Mouse (Mus musculus): ENCODE data around the gene Ppp2r2d. TPM values are rescaled to one million over a fixed set of nuclear protein-coding genes. Genes with fewer than 3 reads are reported as not detected.

Ppp2r2d gene
- polyA plus RNA-seq (2016; fragmentation: Nextera tagmentation; extraction: Ambion mirVana), result 24.9 and 26.9 TPM in 2 replicates

- Histone ChIP-seq H3K4me2 (peak within 1 kb of the TSS; percentile 91), H3K27me3 (replicated peaks) (no peaks in the 10 kb centered on the region), H3K9me3 (replicated peaks) (no peaks in the 10 kb centered on the region), H3K4me1 (peaks cover 58% of the 10 kb centered on the region), H3K9ac (peak within 1 kb of the TSS; percentile 96), H3K4me3 (peak within 1 kb of the TSS; percentile 99), H3K36me3 (peaks cover 24% of the 10 kb centered on the region), H3K27ac (peak within 1 kb of the TSS; percentile 92)
- under 1% methylated on average over 51 of the region's 51 CpGs for WGBS (ENCODE audit: insufficient replicate concordance)
- ATAC-seq, result peak; percentile 94
These were observed at the start of gene Ppp2r2d, which contains the start of gene Mapk1ip1 for GRCm38 (mm10) chr7:138845544-138846391. Ppp2r2d (plus strand) TSS chr7:138846079. Mapk1ip1 (minus strand) TSS chr7:138846273.

DNA sequence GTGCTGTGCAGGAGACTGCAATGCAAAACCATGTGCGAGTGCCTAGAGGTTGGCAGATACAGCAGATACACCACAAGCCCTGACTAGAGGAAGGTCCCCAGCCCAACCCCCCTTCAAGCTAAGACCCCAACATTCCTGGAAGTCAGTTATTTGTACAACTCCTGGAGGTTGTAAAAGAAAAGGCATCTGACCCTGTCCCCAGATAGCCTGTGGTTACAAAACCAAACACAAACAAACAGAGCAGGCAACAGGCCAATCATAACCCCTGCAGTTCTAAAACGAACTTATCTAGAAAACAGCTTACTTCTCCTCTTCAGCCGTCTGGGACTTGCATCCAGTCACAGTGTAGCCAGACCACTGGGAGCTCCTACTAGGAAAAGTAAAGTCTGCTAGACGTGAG lies 42.5 kb upstream of the Ppp2r2d start:
- Histone ChIP-seq H3K4me2 (no peak overlapping the region), H3K27ac (no peak overlapping the region), H3K9ac (no peak overlapping the region), H3K4me3 (no peak overlapping the region), H3K36me3 (no peaks in the 10 kb centered on the region), H3K4me1 (no peaks in the 10 kb centered on the region), H3K27me3 (replicated peaks) (no peaks in the 10 kb centered on the region), H3K9me3 (replicated peaks) (0 out of 2 replicates have a peak, but pooled peaks cover 9% of the 10 kb centered on the region)
- WGBS (ENCODE audit: insufficient replicate concordance), result 20% methylated on average over 4 of the region's 4 CpGs
- no peak for ATAC-seq

- H3K4me1 ChIP-seq, result no peaks in the 10 kb centered on the region
- H3K4me3 ChIP-seq, result no peak overlapping the region
- H3K27ac ChIP-seq, result no peak overlapping the region
- no peak for ATAC-seq
- 0 out of 2 replicates have a peak, but pooled peaks cover 9% of the 10 kb centered on the region for H3K9me3 ChIP-seq (replicated peaks)
- H3K36me3 ChIP-seq, result no peaks in the 10 kb centered on the region
- no peaks in the 10 kb centered on the region for H3K27me3 ChIP-seq (replicated peaks)
- H3K9ac ChIP-seq, result no peak overlapping the region
- 57% methylated on average over 3 of the region's 3 CpGs for WGBS (ENCODE audit: insufficient replicate concordance)
- no peak overlapping the region for H3K4me2 ChIP-seq
These were observed 38.7 kb upstream of the Ppp2r2d start for GRCm38 (mm10) chr7:138807146-138807545.

GRCm38 (mm10) chr7:138813213-138813875 lies 32.5 kb upstream of the Ppp2r2d start:
- Histone ChIP-seq H3K27ac (no peak overlapping the region), H3K27me3 (replicated peaks) (no peaks in the 10 kb centered on the region), H3K4me3 (no peak overlapping the region), H3K36me3 (no peaks in the 10 kb centered on the region), H3K9me3 (replicated peaks) (no peaks in the 10 kb centered on the region), H3K4me2 (no peak overlapping the region), H3K4me1 (no peaks in the 10 kb centered on the region), H3K9ac (no peak overlapping the region)
- no peak for ATAC-seq
- 74% methylated on average over 11 of the region's 11 CpGs for WGBS (ENCODE audit: insufficient replicate concordance)

GRCm38 (mm10) chr7:138818314-138818713 lies 27.6 kb upstream of the Ppp2r2d start:
- Histone ChIP-seq H3K9ac (no peak overlapping the region), H3K4me3 (no peak overlapping the region), H3K4me2 (no peak overlapping the region), H3K4me1 (no peaks in the 10 kb centered on the region), H3K36me3 (no peaks in the 10 kb centered on the region), H3K27ac (no peak overlapping the region), H3K9me3 (replicated peaks) (no peaks in the 10 kb centered on the region), H3K27me3 (replicated peaks) (no peaks in the 10 kb centered on the region)
- ATAC-seq, result no peak
- 49% methylated on average over 4 of the region's 4 CpGs for WGBS (ENCODE audit: insufficient replicate concordance)

GRCm38 (mm10) chr7:138824423-138824822 lies 21.5 kb upstream of the Ppp2r2d start:
- ATAC-seq, result no peak
- no peak overlapping the region for H3K9ac ChIP-seq
- 66% methylated on average over 6 of the region's 6 CpGs for WGBS (ENCODE audit: insufficient replicate concordance)

DNA sequence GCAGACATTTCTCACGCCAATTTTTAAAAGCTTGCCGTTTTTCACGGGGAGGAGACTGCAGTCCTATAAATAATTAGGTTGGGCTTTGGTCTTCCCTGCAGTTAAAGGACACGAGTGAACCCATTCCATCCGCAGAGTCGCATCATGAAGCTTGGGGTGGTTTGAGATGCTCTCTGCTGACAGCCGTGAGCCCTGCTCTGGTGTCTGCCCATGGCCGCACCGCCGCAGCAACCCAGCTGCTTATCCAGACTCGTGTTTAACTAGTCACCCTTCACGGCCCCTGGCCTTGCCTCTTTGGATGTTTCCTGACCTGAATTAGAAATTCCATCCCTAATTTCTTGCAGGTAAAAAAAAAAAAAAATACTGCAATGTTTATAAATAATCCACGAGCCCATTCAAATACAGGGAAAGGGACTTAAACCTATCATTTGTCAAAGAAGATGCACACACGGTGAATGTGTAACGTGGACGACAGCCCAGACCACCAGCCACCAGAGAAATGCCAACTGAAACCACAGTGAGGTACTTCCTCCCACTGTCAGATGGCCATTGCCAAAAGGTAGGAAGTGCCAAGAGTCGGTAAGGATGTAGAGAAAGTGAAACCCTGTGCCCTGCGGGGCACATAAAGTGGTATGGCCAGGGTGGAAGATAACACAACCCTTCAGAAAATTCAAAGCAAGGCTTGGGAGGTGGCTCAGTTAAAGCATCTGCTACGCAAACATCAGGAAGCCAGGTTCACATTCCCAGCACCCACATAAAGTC lies 20.7 kb upstream of the Ppp2r2d start:
- Histone ChIP-seq H3K27me3 (replicated peaks) (no peaks in the 10 kb centered on the region), H3K9me3 (replicated peaks) (no peaks in the 10 kb centered on the region), H3K4me1 (no peaks in the 10 kb centered on the region), H3K27ac (no peak overlapping the region), H3K36me3 (no peaks in the 10 kb centered on the region), H3K4me3 (no peak overlapping the region), H3K9ac (no peak overlapping the region), H3K4me2 (no peak overlapping the region)
- 69% methylated on average over 19 of the region's 19 CpGs for WGBS (ENCODE audit: insufficient replicate concordance)
- no peak for ATAC-seq

More at GRCm38 (mm10) chr7:138824423-138824822, 21.5 kb upstream of the Ppp2r2d start:
- H3K9me3 ChIP-seq (replicated peaks), result no peaks in the 10 kb centered on the region
- H3K4me3 ChIP-seq, result no peak overlapping the region
- H3K36me3 ChIP-seq, result no peaks in the 10 kb centered on the region
- H3K4me2 ChIP-seq, result no peak overlapping the region
- no peaks in the 10 kb centered on the region for H3K4me1 ChIP-seq
- H3K27ac ChIP-seq, result no peak overlapping the region
- no peaks in the 10 kb centered on the region for H3K27me3 ChIP-seq (replicated peaks)

DNA sequence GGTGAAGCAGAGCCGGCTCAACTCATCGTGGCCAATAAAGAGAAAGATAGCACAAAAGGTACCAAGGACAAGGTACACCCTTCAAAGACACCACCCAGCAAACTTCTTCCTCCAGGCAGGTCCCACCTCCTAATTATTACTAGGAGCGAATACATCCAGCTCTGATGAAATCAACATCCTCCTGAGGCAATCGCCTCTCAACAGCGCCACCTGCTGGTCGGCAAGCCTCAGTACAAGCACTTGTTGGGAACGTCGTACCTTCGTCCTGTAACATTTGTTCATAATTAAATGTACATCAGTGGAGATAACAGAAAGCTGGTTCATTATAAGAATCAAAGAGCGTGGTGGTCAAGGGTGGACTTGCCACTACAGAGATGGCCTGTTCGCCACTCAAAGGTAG lies 18.1 kb upstream of the Ppp2r2d start:
- 14% methylated on average over 11 of the region's 11 CpGs for WGBS (ENCODE audit: insufficient replicate concordance)

DNA sequence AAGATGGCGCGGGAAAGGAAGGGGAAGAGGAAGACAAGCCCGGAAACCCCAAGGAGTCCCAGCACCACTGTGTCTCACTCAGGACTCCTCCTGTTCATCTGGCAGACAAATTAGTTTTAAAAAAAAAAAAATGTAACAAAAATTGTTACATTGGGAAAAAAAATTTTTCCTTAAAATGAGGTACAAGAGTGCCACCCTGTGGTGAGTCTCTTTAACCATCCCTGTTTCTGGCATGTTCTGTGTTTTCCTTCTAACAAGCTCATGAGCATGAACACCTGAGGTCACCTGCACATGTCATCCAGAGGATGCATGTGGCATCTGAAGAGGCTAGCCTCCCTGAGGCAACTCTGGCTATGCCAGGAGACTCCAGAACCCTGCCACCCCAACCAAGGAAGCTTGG lies 10.9 kb upstream of the Ppp2r2d start:
- H3K9me3 ChIP-seq (replicated peaks), result no peaks in the 10 kb centered on the region
- no peak for ATAC-seq
- H3K4me1 ChIP-seq, result no peaks in the 10 kb centered on the region
- no peak overlapping the region for H3K9ac ChIP-seq
- H3K27ac ChIP-seq, result no peak overlapping the region
- WGBS (ENCODE audit: insufficient replicate concordance), result 89% methylated on average over 3 of the region's 3 CpGs
- no peak overlapping the region for H3K4me2 ChIP-seq
- H3K4me3 ChIP-seq, result no peak overlapping the region
- peaks cover 10% of the 10 kb centered on the region; the same call in 1 of the 2 replicates for H3K36me3 ChIP-seq
- no peaks in the 10 kb centered on the region for H3K27me3 ChIP-seq (replicated peaks)

More for the DNA sequence above, 18.1 kb upstream of the Ppp2r2d start:
- no peak overlapping the region for H3K4me2 ChIP-seq
- H3K36me3 ChIP-seq, result no peaks in the 10 kb centered on the region
- no peak overlapping the region for H3K9ac ChIP-seq
- H3K9me3 ChIP-seq (replicated peaks), result no peaks in the 10 kb centered on the region
- no peaks in the 10 kb centered on the region for H3K4me1 ChIP-seq
- no peaks in the 10 kb centered on the region for H3K27me3 ChIP-seq (replicated peaks)
- no peak for ATAC-seq
- no peak overlapping the region for H3K4me3 ChIP-seq
- no peak overlapping the region for H3K27ac ChIP-seq

- ATAC-seq, result no peak
- whole genome bisulfite sequencing (ENCODE audit: insufficient replicate concordance), result 50% methylated on average over 4 of the region's 4 CpGs
- no peak overlapping the region for H3K9ac ChIP-seq
These were observed 5.3 kb upstream of the Ppp2r2d start for GRCm38 (mm10) chr7:138840594-138841021.

DNA sequence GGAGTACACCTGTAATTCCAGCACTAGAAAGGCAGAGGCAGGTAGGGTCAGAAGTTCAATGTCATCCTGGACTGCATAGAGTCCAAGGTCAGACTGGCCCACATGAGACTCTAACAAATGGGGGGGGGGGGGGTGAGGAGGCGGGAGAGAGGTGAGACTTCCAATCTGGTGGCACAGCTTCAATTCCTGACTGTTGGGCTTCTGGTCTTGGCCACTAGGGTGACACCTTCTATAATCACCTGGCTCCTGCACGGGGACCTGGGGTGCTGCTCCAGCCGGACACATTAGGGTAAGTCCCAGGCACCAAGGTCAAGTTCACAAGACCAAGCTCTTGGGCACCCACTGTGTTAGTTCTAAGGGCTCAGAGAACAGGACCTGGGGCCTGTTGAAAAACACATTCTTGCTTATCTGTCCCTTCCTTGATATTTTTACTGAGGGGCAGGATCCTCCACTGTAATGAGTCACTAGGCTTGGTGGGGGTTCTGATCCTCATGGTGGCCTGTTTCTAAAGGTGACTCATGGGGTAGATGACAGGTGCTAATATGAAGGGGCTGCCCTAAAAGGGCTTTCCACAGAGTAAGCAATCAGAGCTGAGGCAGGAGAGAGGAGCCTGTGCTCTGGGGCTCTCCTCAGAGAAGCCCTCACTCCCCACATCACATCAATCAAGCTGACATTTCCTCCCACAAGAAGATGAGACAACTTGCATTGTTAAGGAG lies 4.3 kb upstream of the Ppp2r2d start:
- H3K9me3 ChIP-seq (replicated peaks), result no peaks in the 10 kb centered on the region
- no peak for ATAC-seq
- H3K36me3 ChIP-seq, result peaks cover 1% of the 10 kb centered on the region; the same call in 1 of the 2 replicates
- no peak overlapping the region for H3K27ac ChIP-seq
- H3K4me2 ChIP-seq, result no peak overlapping the region
- 65% methylated on average over 3 of the region's 3 CpGs for WGBS (ENCODE audit: insufficient replicate concordance)
- H3K9ac ChIP-seq, result no peak overlapping the region
- H3K27me3 ChIP-seq (replicated peaks), result no peaks in the 10 kb centered on the region
- peaks cover 21% of the 10 kb centered on the region for H3K4me1 ChIP-seq
- no peak overlapping the region for H3K4me3 ChIP-seq

More at GRCm38 (mm10) chr7:138840594-138841021, 5.3 kb upstream of the Ppp2r2d start:
- Histone ChIP-seq H3K4me3 (no peak overlapping the region), H3K36me3 (peaks cover 10% of the 10 kb centered on the region; the same call in 1 of the 2 replicates), H3K4me1 (peaks cover 21% of the 10 kb centered on the region), H3K27ac (no peak overlapping the region), H3K9me3 (replicated peaks) (no peaks in the 10 kb centered on the region), H3K4me2 (no peak overlapping the region), H3K27me3 (replicated peaks) (no peaks in the 10 kb centered on the region)
